Mouse (Mus musculus): ENCODE measurements at regions not wholly inside any gene's neighbourhood (a gene's known extent, or its start where the extent isn't known, plus 50 kb on each side); places are given as distances from the start of the nearest gene placed in this dataset.

- no peaks in the 10 kb centered on the region; the same call in 1 of the 2 replicates for H3K4me1 ChIP-seq (ENCODE audit: control insufficient read depth, insufficient read depth, low read length)
- H3K4me2 ChIP-seq (ENCODE audit: low read depth, low read length): no peak overlapping the region
- no peak for ATAC-seq (ENCODE audit: low read depth)
- no peak overlapping the region for H3K9ac ChIP-seq (ENCODE audit: low read depth, low read length)
- no peaks in the 10 kb centered on the region for H3K36me3 ChIP-seq (ENCODE audit: control insufficient read depth, insufficient read depth, low read length)
- no peaks in the 10 kb centered on the region for H3K27me3 ChIP-seq (replicated peaks; ENCODE audit: control insufficient read depth, insufficient read depth, low read length)
- H3K9me3 ChIP-seq (ENCODE audit: control insufficient read depth, low read length): no peaks in the 10 kb centered on the region
- no peak overlapping the region for H3K4me3 ChIP-seq (ENCODE audit: low read depth, low read length)
- no peak overlapping the region for H3K27ac ChIP-seq (replicated peaks; ENCODE audit: low read depth, low read length)
- 78% methylated on average over 9 of the region's 10 CpGs for WGBS
- no peak for DNase-seq (ENCODE audit: low spot score)
Measured at GRCm38 (mm10) chr13:63678265-63679260, 105.2 kb upstream of the Ptch1 start.

- Histone ChIP-seq H3K36me3 (ENCODE audit: control insufficient read depth, insufficient read depth, low read length) (no peaks in the 10 kb centered on the region), H3K27ac (replicated peaks; ENCODE audit: low read depth, low read length) (no peak overlapping the region), H3K9me3 (ENCODE audit: control insufficient read depth, low read length) (no peaks in the 10 kb centered on the region), H3K27me3 (replicated peaks; ENCODE audit: control insufficient read depth, insufficient read depth, low read length) (no peaks in the 10 kb centered on the region), H3K4me3 (ENCODE audit: low read depth, low read length) (no peak overlapping the region), H3K9ac (ENCODE audit: low read depth, low read length) (no peak overlapping the region), H3K4me2 (ENCODE audit: low read depth, low read length) (no peak overlapping the region), H3K4me1 (ENCODE audit: control insufficient read depth, insufficient read depth, low read length) (no peaks in the 10 kb centered on the region; the same call in 1 of the 2 replicates)
- no peak for ATAC-seq (ENCODE audit: low read depth)
- WGBS: 60% methylated on average over 3 of the region's 4 CpGs
- no peak for DNase-seq (ENCODE audit: low spot score)
Measured at GRCm38 (mm10) chr13:63682341-63682740, 108.9 kb upstream of the Ptch1 start.

GRCm38 (mm10) chr13:63691974-63692373, 118.6 kb upstream of the Ptch1 start:
- no peak overlapping the region for H3K27ac ChIP-seq (replicated peaks; ENCODE audit: low read depth, low read length)
- H3K4me1 ChIP-seq (ENCODE audit: control insufficient read depth, insufficient read depth, low read length): no peaks in the 10 kb centered on the region
- H3K9me3 ChIP-seq (ENCODE audit: control insufficient read depth, low read length): no peaks in the 10 kb centered on the region
- peak; percentile 26 for DNase-seq (ENCODE audit: low spot score)
- H3K27me3 ChIP-seq (replicated peaks; ENCODE audit: control insufficient read depth, insufficient read depth, low read length): no peaks in the 10 kb centered on the region
- no peaks in the 10 kb centered on the region for H3K36me3 ChIP-seq (ENCODE audit: control insufficient read depth, insufficient read depth, low read length)
- H3K9ac ChIP-seq (ENCODE audit: low read depth, low read length): no peak overlapping the region
- no peak overlapping the region for H3K4me3 ChIP-seq (ENCODE audit: low read depth, low read length)
- 65% methylated on average over 5 of the region's 5 CpGs for WGBS
- no peak overlapping the region for H3K4me2 ChIP-seq (ENCODE audit: low read depth, low read length)
- no peak for ATAC-seq (ENCODE audit: low read depth)

DNA sequence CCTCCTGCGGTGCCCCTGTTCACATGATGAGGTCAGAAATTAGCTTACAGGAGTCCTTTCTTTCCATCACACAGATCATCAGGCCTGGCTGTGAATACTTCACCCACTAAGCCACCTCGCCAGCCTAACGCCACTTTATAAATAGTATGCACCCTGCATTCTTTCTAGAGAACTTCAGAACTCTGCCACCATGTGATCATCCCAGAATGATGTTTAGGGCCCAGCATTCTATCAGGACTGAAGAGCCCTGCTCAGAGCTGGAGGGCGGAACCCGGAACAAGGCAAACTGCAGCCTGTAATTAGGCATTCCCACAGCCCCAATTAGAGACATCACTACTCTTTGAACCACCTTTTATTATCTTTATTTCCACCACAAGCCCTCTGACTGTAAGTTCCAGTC, 120.2 kb upstream of the Ptch1 start:
- Histone ChIP-seq H3K36me3 (ENCODE audit: control insufficient read depth, insufficient read depth, low read length) (no peaks in the 10 kb centered on the region), H3K9me3 (ENCODE audit: control insufficient read depth, low read length) (no peaks in the 10 kb centered on the region), H3K9ac (ENCODE audit: low read depth, low read length) (no peak overlapping the region), H3K4me3 (ENCODE audit: low read depth, low read length) (no peak overlapping the region), H3K27me3 (replicated peaks; ENCODE audit: control insufficient read depth, insufficient read depth, low read length) (no peaks in the 10 kb centered on the region), H3K4me1 (ENCODE audit: control insufficient read depth, insufficient read depth, low read length) (no peaks in the 10 kb centered on the region), H3K4me2 (ENCODE audit: low read depth, low read length) (no peak overlapping the region), H3K27ac (replicated peaks; ENCODE audit: low read depth, low read length) (no peak overlapping the region)
- no peak for DNase-seq (ENCODE audit: low spot score)
- WGBS: 72% methylated on average over 5 of the region's 5 CpGs
- no peak for ATAC-seq (ENCODE audit: low read depth)

DNA sequence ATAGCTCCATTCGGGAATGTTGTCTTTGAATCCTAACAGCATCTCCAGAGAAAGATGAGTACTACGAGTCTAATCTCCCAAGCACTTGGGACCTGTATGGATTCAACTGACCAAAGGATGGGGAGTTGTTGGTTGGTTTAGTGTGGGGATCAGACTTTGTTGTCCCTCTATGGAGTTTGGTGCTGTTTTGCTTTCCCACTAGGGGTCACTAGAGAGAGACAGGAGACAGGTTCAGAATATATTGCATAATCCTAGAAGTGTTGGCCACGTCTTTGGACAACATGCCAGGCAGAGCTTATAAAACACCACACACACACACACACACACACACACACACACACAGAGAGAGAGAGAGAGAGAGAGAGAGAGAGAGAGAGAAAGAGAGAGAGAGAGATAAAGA, 118.6 kb upstream of the Ercc6l2 start:
- 62% methylated on average over 3 of the region's 3 CpGs for WGBS

DNA sequence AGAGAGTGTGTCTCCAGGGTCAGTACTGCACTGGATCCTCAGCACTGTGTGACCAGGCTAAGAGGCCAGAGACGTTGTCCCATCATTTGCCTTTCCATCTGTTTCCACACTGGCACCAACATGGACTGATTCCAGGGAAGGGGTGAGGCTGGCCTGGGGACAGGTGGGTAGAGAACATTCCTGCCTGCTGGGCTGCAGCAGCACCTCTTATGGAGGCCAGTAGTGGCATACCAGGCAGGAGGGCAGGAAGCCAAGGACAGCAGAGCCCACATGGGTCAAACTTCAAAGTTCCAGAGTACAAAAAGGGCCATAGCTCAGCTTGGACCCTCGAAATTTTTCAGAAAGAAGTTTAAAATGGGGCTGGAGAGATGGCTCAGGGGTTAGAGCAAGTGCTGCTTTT, 115.4 kb upstream of the Ercc6l2 start:
- H3K36me3 ChIP-seq (ENCODE audit: control insufficient read depth, insufficient read depth, low read length): no peaks in the 10 kb centered on the region
- no peaks in the 10 kb centered on the region for H3K9me3 ChIP-seq (ENCODE audit: control insufficient read depth, low read length)
- H3K4me2 ChIP-seq (ENCODE audit: low read depth, low read length): no peak overlapping the region
- ATAC-seq (ENCODE audit: low read depth): no peak
- H3K9ac ChIP-seq (ENCODE audit: low read depth, low read length): no peak overlapping the region
- H3K27ac ChIP-seq (replicated peaks; ENCODE audit: low read depth, low read length): no peak overlapping the region
- peaks cover 19% of the 10 kb centered on the region for H3K4me1 ChIP-seq (ENCODE audit: control insufficient read depth, insufficient read depth, low read length)
- WGBS: 73% methylated on average over 2 of the region's 2 CpGs
- H3K27me3 ChIP-seq (replicated peaks; ENCODE audit: control insufficient read depth, insufficient read depth, low read length): no peaks in the 10 kb centered on the region
- no peak overlapping the region for H3K4me3 ChIP-seq (ENCODE audit: low read depth, low read length)
- DNase-seq (ENCODE audit: low spot score): no peak

More for the DNA sequence above, 118.6 kb upstream of the Ercc6l2 start:
- Histone ChIP-seq H3K27me3 (replicated peaks; ENCODE audit: control insufficient read depth, insufficient read depth, low read length) (no peaks in the 10 kb centered on the region), H3K36me3 (ENCODE audit: control insufficient read depth, insufficient read depth, low read length) (no peaks in the 10 kb centered on the region), H3K9ac (ENCODE audit: low read depth, low read length) (no peak overlapping the region), H3K4me3 (ENCODE audit: low read depth, low read length) (no peak overlapping the region), H3K4me1 (ENCODE audit: control insufficient read depth, insufficient read depth, low read length) (peaks cover 9% of the 10 kb centered on the region), H3K9me3 (ENCODE audit: control insufficient read depth, low read length) (no peaks in the 10 kb centered on the region), H3K27ac (replicated peaks; ENCODE audit: low read depth, low read length) (no peak overlapping the region), H3K4me2 (ENCODE audit: low read depth, low read length) (no peak overlapping the region)
- no peak for ATAC-seq (ENCODE audit: low read depth)
- no peak for DNase-seq (ENCODE audit: low spot score)

DNA sequence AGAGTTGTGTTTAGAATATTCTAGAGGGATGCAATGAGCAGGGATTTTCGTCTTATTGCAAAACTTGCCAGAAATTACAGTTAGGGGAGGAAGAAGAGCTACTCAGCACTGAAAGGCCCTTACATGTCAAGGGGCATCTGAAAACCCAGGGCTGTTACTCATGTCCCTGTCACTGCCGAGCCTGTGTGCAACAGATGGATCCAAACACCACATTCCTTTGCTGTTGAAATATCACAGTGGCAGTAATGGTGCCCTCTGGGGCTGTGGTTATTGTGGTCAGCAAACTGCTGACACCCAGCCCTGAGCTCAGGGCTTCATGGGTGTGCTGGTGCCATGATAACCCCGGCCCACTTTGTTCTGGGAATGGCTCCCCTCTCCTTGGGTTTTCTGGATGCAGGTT, 114.3 kb upstream of the Ercc6l2 start:
- Histone ChIP-seq H3K4me3 (ENCODE audit: low read depth, low read length) (no peak overlapping the region), H3K36me3 (ENCODE audit: control insufficient read depth, insufficient read depth, low read length) (no peaks in the 10 kb centered on the region), H3K27me3 (replicated peaks; ENCODE audit: control insufficient read depth, insufficient read depth, low read length) (no peaks in the 10 kb centered on the region), H3K27ac (replicated peaks; ENCODE audit: low read depth, low read length) (peak overlapping the region; percentile 81), H3K4me1 (ENCODE audit: control insufficient read depth, insufficient read depth, low read length) (peaks cover 19% of the 10 kb centered on the region), H3K9ac (ENCODE audit: low read depth, low read length) (no peak overlapping the region), H3K9me3 (ENCODE audit: control insufficient read depth, low read length) (no peaks in the 10 kb centered on the region), H3K4me2 (ENCODE audit: low read depth, low read length) (no peak overlapping the region)
- 45% methylated on average over 3 of the region's 3 CpGs for WGBS
- no peak for ATAC-seq (ENCODE audit: low read depth)
- no peak for DNase-seq (ENCODE audit: low spot score)

DNA sequence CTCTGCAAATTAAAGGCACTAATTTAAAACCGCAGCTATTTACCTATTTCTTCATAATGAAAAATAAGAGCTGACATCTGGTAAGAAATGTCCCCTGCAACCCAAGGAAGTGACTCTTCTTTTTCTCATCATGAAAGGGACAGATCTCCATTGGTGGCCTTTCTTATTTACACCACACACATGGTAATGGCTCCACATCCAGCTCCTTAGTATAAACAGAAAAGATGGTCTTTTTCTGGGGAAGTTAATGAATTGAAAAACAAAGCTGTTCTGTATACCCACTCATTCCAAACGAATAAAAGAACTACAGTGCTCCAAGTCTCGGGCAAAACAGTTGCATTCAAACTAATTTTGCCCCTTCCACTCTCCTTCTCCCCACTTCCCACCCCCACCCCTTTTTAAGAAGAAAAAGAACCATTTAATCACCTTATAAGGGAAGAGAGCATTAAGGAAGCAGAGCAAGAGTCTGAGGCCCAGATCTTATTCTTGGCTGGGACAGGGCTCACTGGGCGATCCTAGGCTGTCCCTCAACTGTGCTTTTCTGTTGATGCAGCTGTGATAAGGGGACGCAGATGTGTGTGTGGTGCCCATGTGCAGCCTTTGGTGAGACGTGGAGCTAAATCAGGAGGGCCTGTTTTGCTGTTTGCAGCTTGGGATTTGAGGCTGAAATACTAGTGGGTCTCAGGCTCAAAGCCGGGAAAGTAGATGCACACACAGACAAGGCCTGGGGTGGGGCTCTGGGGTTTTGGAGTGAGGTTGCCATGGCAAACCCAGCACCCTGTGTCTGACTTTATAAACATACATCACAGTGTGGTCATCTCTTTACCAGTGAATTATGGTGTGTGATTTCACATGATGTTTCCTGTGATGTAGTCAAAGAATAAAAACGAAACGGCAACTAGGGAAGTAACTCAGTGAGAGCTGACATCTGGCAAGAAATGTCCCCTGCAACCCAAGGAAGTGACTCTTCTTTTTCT, 113.6 kb upstream of the Ercc6l2 start:
- DNase-seq (ENCODE audit: low spot score): peak; percentile 60
- 21% methylated on average over 9 of the region's 9 CpGs for WGBS
- Histone ChIP-seq H3K9me3 (ENCODE audit: control insufficient read depth, low read length) (no peaks in the 10 kb centered on the region), H3K4me3 (ENCODE audit: low read depth, low read length) (no peak overlapping the region), H3K4me1 (ENCODE audit: control insufficient read depth, insufficient read depth, low read length) (peaks cover 19% of the 10 kb centered on the region), H3K9ac (ENCODE audit: low read depth, low read length) (peak overlapping the region; percentile 32), H3K27me3 (replicated peaks; ENCODE audit: control insufficient read depth, insufficient read depth, low read length) (no peaks in the 10 kb centered on the region), H3K27ac (replicated peaks; ENCODE audit: low read depth, low read length) (peak overlapping the region; percentile 81), H3K4me2 (ENCODE audit: low read depth, low read length) (peak overlapping the region; percentile 3; the same call in 1 of the 2 replicates), H3K36me3 (ENCODE audit: control insufficient read depth, insufficient read depth, low read length) (no peaks in the 10 kb centered on the region)
- peak; percentile 68; the same call in 1 of the 2 replicates for ATAC-seq (ENCODE audit: low read depth)

Data from embryonic facial prominence, embryonic 14.5 days (tissue).